Mouse (Mus musculus): Measurements from ENCODE around the gene Ttyh3. TPM values are rescaled to one million over a fixed set of nuclear protein-coding genes. Genes with fewer than 3 reads are reported as not detected.

Gene Ttyh3
- polyA plus RNA-seq, 1 experiment from 2014 or later: 5.6 TPM

GRCm38 (mm10) chr5:140624961-140625360 is 23.9 kb downstream of the Ttyh3 start:
- peaks cover 20% of the 10 kb centered on the region for H3K36me3 ChIP-seq (ENCODE audit: control insufficient read depth, insufficient read depth)
- no peak for ATAC-seq (ENCODE audit: low read depth)
- no peak overlapping the region for H3K27ac ChIP-seq (ENCODE audit: low read length)
- H3K27me3 ChIP-seq (ENCODE audit: control insufficient read depth, insufficient read depth, low read depth, low read length): no peaks in the 10 kb centered on the region
- H3K4me3 ChIP-seq (ENCODE audit: low read depth, low read length): no peak overlapping the region
- no peaks in the 10 kb centered on the region for H3K9me3 ChIP-seq (replicated peaks; ENCODE audit: control insufficient read depth, low read length)
- peaks cover 3% of the 10 kb centered on the region for H3K4me1 ChIP-seq (ENCODE audit: control insufficient read depth, low read depth, low read length)
- WGBS (ENCODE audit: insufficient replicate concordance): 85% methylated on average over 13 of the region's 13 CpGs
- no peak overlapping the region for H3K4me2 ChIP-seq (ENCODE audit: low read depth, low read length)
- H3K9ac ChIP-seq (ENCODE audit: low read depth, low read length): no peak overlapping the region

GRCm38 (mm10) chr5:140624238-140624637 is 24.6 kb downstream of the Ttyh3 start:
- Histone ChIP-seq H3K4me3 (ENCODE audit: low read depth, low read length) (no peak overlapping the region), H3K4me1 (ENCODE audit: control insufficient read depth, low read depth, low read length) (peaks cover 3% of the 10 kb centered on the region), H3K4me2 (ENCODE audit: low read depth, low read length) (no peak overlapping the region), H3K9me3 (replicated peaks; ENCODE audit: control insufficient read depth, low read length) (no peaks in the 10 kb centered on the region), H3K36me3 (ENCODE audit: control insufficient read depth, insufficient read depth) (peaks cover 20% of the 10 kb centered on the region), H3K9ac (ENCODE audit: low read depth, low read length) (no peak overlapping the region), H3K27me3 (ENCODE audit: control insufficient read depth, insufficient read depth, low read depth, low read length) (no peaks in the 10 kb centered on the region), H3K27ac (ENCODE audit: low read length) (no peak overlapping the region)
- WGBS (ENCODE audit: insufficient replicate concordance): 73% methylated on average over 5 of the region's 5 CpGs
- ATAC-seq (ENCODE audit: low read depth): no peak

DNA sequence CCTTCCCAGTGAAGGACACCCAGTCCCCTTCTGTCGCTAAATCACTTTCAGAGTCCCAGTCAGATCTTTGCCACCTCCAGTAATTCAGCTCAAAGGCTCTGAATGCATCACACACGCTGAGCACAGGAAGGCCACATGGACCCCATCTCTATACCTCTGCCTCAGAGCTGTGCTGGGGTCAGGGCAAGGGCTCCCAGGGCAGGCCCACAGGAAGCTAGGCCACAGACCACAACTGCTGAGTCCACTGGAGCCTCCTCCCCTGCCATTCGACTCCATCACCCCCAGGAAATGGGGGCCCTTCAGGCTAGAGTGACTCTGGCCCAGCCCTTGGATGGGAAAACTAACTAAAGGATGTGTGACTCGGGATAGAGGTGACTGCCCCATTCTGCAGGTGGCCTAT is 25.0 kb downstream of the Ttyh3 start:
- Histone ChIP-seq H3K4me3 (ENCODE audit: low read depth, low read length) (no peak overlapping the region), H3K4me2 (ENCODE audit: low read depth, low read length) (no peak overlapping the region), H3K9me3 (replicated peaks; ENCODE audit: control insufficient read depth, low read length) (no peaks in the 10 kb centered on the region), H3K4me1 (ENCODE audit: control insufficient read depth, low read depth, low read length) (peaks cover 3% of the 10 kb centered on the region), H3K9ac (ENCODE audit: low read depth, low read length) (no peak overlapping the region), H3K36me3 (ENCODE audit: control insufficient read depth, insufficient read depth) (peaks cover 18% of the 10 kb centered on the region), H3K27me3 (ENCODE audit: control insufficient read depth, insufficient read depth, low read depth, low read length) (no peaks in the 10 kb centered on the region), H3K27ac (ENCODE audit: low read length) (no peak overlapping the region)
- 45% methylated on average over 4 of the region's 4 CpGs for WGBS (ENCODE audit: insufficient replicate concordance)
- ATAC-seq (ENCODE audit: low read depth): no peak

GRCm38 (mm10) chr5:140622978-140623670 is 25.7 kb downstream of the Ttyh3 start:
- Histone ChIP-seq H3K36me3 (ENCODE audit: control insufficient read depth, insufficient read depth) (peaks cover 16% of the 10 kb centered on the region), H3K9ac (ENCODE audit: low read depth, low read length) (no peak overlapping the region), H3K27me3 (ENCODE audit: control insufficient read depth, insufficient read depth, low read depth, low read length) (no peaks in the 10 kb centered on the region), H3K9me3 (replicated peaks; ENCODE audit: control insufficient read depth, low read length) (no peaks in the 10 kb centered on the region), H3K27ac (ENCODE audit: low read length) (no peak overlapping the region), H3K4me1 (ENCODE audit: control insufficient read depth, low read depth, low read length) (peaks cover 3% of the 10 kb centered on the region), H3K4me2 (ENCODE audit: low read depth, low read length) (no peak overlapping the region), H3K4me3 (ENCODE audit: low read depth, low read length) (no peak overlapping the region)
- no peak for ATAC-seq (ENCODE audit: low read depth)
- WGBS (ENCODE audit: insufficient replicate concordance): 82% methylated on average over 23 of the region's 23 CpGs

DNA sequence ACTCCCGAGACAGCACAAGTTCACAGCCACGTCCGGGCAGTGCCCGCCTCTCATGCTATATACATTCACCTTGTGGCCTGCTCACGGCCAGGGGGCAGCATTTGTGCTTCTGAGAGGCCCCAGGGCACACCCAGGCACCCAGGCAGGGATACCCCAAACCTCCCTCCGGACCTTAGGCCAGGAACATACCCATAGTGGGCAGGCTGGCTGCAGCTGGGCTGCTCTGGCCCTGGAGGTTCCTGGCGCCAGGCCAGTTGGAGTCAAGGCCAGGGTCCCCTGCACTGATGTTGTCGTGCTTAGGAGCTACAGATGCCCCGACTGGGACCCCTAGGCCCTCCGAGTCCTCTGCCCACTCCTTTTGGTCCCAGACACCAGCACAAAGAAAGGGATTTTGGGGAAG is 27.3 kb downstream of the Ttyh3 start:
- WGBS (ENCODE audit: insufficient replicate concordance): 61% methylated on average over 10 of the region's 10 CpGs
- Histone ChIP-seq H3K9me3 (replicated peaks; ENCODE audit: control insufficient read depth, low read length) (no peaks in the 10 kb centered on the region), H3K36me3 (ENCODE audit: control insufficient read depth, insufficient read depth) (peaks cover 5% of the 10 kb centered on the region; the same call in 1 of the 2 replicates), H3K27ac (ENCODE audit: low read length) (no peak overlapping the region), H3K27me3 (ENCODE audit: control insufficient read depth, insufficient read depth, low read depth, low read length) (no peaks in the 10 kb centered on the region), H3K4me3 (ENCODE audit: low read depth, low read length) (no peak overlapping the region), H3K4me2 (ENCODE audit: low read depth, low read length) (no peak overlapping the region), H3K9ac (ENCODE audit: low read depth, low read length) (no peak overlapping the region), H3K4me1 (ENCODE audit: control insufficient read depth, low read depth, low read length) (peaks cover 16% of the 10 kb centered on the region)
- no peak for ATAC-seq (ENCODE audit: low read depth)

- H3K27ac ChIP-seq (ENCODE audit: low read length): no peak overlapping the region
- no peak overlapping the region for H3K9ac ChIP-seq (ENCODE audit: low read depth, low read length)
- no peak for ATAC-seq (ENCODE audit: low read depth)
- no peak overlapping the region for H3K4me3 ChIP-seq (ENCODE audit: low read depth, low read length)
- no peaks in the 10 kb centered on the region for H3K27me3 ChIP-seq (ENCODE audit: control insufficient read depth, insufficient read depth, low read depth, low read length)
- H3K4me1 ChIP-seq (ENCODE audit: control insufficient read depth, low read depth, low read length): peaks cover 20% of the 10 kb centered on the region
- H3K4me2 ChIP-seq (ENCODE audit: low read depth, low read length): no peak overlapping the region
- H3K36me3 ChIP-seq (ENCODE audit: control insufficient read depth, insufficient read depth): peaks cover under 1% of the 10 kb centered on the region; the same call in 1 of the 2 replicates
- 69% methylated on average over 9 of the region's 9 CpGs for WGBS (ENCODE audit: insufficient replicate concordance)
- H3K9me3 ChIP-seq (replicated peaks; ENCODE audit: control insufficient read depth, low read length): no peaks in the 10 kb centered on the region
Observed at GRCm38 (mm10) chr5:140621092-140621491, 27.7 kb downstream of the Ttyh3 start.

DNA sequence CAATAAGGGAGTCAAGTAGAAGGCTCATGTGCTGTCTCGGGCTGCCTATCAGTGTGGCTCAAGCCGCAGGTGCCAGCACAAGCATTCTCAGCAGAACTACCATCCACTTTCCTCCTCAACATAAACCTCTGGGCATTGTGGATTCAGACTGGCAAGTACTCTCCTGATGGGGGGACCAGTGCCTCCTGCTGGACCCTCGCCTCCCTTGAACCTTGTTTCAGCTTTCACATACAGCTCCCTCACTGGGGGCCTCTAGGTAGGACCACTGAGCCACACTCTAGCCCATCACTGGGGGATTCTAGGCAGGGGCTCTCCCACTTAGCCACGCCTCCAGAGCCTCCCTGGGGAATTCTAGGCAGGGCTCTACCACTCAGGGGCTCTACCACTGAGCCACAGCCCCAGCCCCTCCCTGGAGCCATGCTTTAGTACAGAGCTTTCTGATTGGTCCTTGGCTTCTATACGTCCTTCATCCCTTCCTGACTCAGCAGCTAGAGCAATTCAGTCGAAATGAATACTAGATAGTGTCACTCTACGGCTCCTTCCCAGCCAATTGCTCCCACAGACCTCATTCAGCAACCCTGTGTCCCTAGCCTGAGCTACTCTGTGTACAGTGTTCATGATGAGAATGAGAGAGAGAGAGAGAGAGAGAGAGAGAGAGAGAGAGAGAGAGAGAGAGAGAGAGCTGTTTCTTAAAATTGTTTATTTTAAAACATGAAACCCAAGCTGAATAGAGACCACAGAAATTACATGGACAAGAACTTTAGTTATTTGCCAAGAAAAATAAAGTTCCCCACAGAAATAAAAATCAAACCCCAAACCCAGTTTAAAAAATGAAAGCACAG is 28.7 kb downstream of the Ttyh3 start:
- Histone ChIP-seq H3K27ac (ENCODE audit: low read length) (no peak overlapping the region), H3K4me2 (ENCODE audit: low read depth, low read length) (no peak overlapping the region), H3K36me3 (ENCODE audit: control insufficient read depth, insufficient read depth) (no peaks in the 10 kb centered on the region), H3K9me3 (replicated peaks; ENCODE audit: control insufficient read depth, low read length) (no peaks in the 10 kb centered on the region), H3K4me3 (ENCODE audit: low read depth, low read length) (no peak overlapping the region), H3K9ac (ENCODE audit: low read depth, low read length) (no peak overlapping the region), H3K4me1 (ENCODE audit: control insufficient read depth, low read depth, low read length) (peaks cover 28% of the 10 kb centered on the region), H3K27me3 (ENCODE audit: control insufficient read depth, insufficient read depth, low read depth, low read length) (no peaks in the 10 kb centered on the region)
- WGBS (ENCODE audit: insufficient replicate concordance): 47% methylated on average over 7 of the region's 7 CpGs
- no peak for ATAC-seq (ENCODE audit: low read depth)

GRCm38 (mm10) chr5:140619151-140619771 is 29.6 kb downstream of the Ttyh3 start:
- no peak for ATAC-seq (ENCODE audit: low read depth)
- H3K27ac ChIP-seq (ENCODE audit: low read length): no peak overlapping the region
- no peaks in the 10 kb centered on the region for H3K9me3 ChIP-seq (replicated peaks; ENCODE audit: control insufficient read depth, low read length)
- no peak overlapping the region for H3K4me2 ChIP-seq (ENCODE audit: low read depth, low read length)
- peaks cover 34% of the 10 kb centered on the region for H3K4me1 ChIP-seq (ENCODE audit: control insufficient read depth, low read depth, low read length)
- no peaks in the 10 kb centered on the region for H3K36me3 ChIP-seq (ENCODE audit: control insufficient read depth, insufficient read depth)
- no peaks in the 10 kb centered on the region for H3K27me3 ChIP-seq (ENCODE audit: control insufficient read depth, insufficient read depth, low read depth, low read length)
- H3K9ac ChIP-seq (ENCODE audit: low read depth, low read length): no peak overlapping the region
- 10% methylated on average over 6 of the region's 6 CpGs for WGBS (ENCODE audit: insufficient replicate concordance)
- no peak overlapping the region for H3K4me3 ChIP-seq (ENCODE audit: low read depth, low read length)

DNA sequence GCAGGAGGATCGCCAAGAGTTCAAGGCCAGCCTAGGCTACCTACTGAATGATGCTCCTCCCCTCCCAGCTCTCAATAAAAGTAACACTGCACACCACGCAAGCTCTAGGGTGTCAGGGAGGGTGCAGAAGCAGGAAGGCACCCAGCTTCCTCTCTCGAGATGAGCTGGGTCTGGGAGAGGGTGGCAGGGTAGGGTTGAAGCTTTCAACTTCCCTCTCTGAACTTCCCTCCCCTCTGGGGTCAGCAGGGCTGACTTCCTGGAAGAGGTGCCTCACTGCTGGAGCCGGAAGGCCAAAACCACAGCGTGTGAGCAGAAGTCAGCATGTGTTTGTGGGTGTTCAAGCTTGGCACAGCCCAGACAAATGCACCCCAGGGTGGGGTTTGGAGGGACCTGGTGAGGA is 31.1 kb downstream of the Ttyh3 start:
- WGBS (ENCODE audit: insufficient replicate concordance): 35% methylated on average over 5 of the region's 5 CpGs
- peaks cover 40% of the 10 kb centered on the region for H3K4me1 ChIP-seq (ENCODE audit: control insufficient read depth, low read depth, low read length)
- peak overlapping the region; percentile 69 for H3K27ac ChIP-seq (ENCODE audit: low read length)

More for the DNA sequence above, 31.1 kb downstream of the Ttyh3 start:
- peaks cover 14% of the 10 kb centered on the region for H3K36me3 ChIP-seq (ENCODE audit: control insufficient read depth, insufficient read depth)
- H3K9ac ChIP-seq (ENCODE audit: low read depth, low read length): no peak overlapping the region
- H3K9me3 ChIP-seq (replicated peaks; ENCODE audit: control insufficient read depth, low read length): no peaks in the 10 kb centered on the region
- H3K4me2 ChIP-seq (ENCODE audit: low read depth, low read length): no peak overlapping the region
- H3K27me3 ChIP-seq (ENCODE audit: control insufficient read depth, insufficient read depth, low read depth, low read length): no peaks in the 10 kb centered on the region
- ATAC-seq (ENCODE audit: low read depth): peak; percentile 30
- no peak overlapping the region for H3K4me3 ChIP-seq (ENCODE audit: low read depth, low read length)
